Comparison of ENCODE assay signal across 18 mouse cellular contexts in the genomic region with DNA sequence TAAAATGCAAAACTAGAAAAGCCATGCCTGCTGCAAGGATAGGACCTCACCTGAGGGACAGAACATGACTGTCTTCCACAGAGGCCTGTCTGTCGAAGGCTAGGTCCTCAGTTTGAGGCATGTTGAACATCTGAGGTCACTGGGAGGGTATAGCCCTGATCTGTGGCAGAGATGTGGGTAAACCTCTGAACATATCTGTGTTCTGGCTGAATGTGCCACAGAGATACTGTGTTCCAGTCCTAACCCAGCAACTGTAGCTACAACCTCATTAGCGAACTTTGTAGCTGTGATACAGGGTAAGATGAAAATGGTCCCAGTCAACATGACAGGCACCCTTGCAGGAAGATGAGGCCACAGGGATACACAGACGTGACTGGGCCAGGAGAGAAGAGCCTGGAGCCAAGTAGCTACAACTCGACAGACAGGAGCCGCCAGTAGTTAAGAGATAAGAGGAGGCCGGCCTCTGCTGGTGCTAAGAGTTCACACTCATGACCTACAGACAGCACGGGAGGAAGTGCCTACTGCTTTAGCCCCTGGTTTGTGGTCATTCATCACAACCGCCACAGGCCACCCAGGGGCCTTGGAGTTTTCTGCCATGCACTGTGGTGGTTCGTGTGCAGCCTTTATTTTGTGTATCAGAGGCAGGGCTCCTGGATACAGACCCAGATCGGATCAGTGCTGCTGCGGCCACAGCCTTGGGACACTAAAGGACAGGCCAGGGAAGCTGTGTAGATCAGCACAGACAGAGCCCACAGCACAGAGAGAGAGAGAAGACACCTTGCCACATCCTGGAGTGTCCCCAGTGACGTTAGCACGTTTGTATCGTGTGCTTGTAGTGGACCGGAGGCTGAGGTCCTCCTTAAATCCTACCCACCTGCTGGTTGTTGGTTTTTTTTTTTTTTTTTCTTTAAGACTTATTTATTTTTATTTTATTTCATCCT. TPM values are rescaled to one million over a fixed set of nuclear protein-coding genes. Genes with fewer than 3 reads are reported as not detected.
DNase-seq lines count a peak whose midpoint lies in the region; ATAC-seq and TF ChIP-seq lines count a peak whose summit lies in the region.
"Had no signal": no experiment of that assay in that cellular context is flagged by ENCODE, and none has a peak within 500 bp of the region (broad histone marks: within the 10 kb centered on the region; RNA-seq: fewer than 3 reads in every experiment).

No protein-coding gene starts in this region.

- no peaks in the 10 kb centered on the region for H3K79me2 ChIP-seq in MEL (ENCODE audit: control insufficient read depth, insufficient read depth, low read length, poor library complexity)

- H3K4me3 ChIP-seq in heart, embryonic 13.5 days, result no peak overlapping the region
- peak overlapping the region; percentile 7 to 16; a peak in 3 of 4 replicates for H3K4me3 ChIP-seq in MEL (ENCODE audit: control insufficient read depth in 1 of 2, insufficient read depth in 1 of 2, low read depth in 2 of 2, low read length in 2 of 2)
- H3K4me3 ChIP-seq: forebrain, embryonic 13.5 days; kidney, embryonic 15.5 days; limb, embryonic 12.5 days; neural tube, embryonic 12.5 days had no signal

- 12% methylated on average over 15 of the region's 15 CpGs for WGBS in heart, embryonic 13.5 days

- H3K9me3 ChIP-seq in heart, embryonic 13.5 days, result no peaks in the 10 kb centered on the region
- H3K9me3 ChIP-seq in MEL (replicated peaks; ENCODE audit: insufficient read depth, low read length), result no peaks in the 10 kb centered on the region
- H3K9me3 ChIP-seq: forebrain, embryonic 13.5 days; kidney, embryonic 15.5 days; limb, embryonic 12.5 days; neural tube, embryonic 12.5 days had no signal

- DNase-seq in heart, adult 9 months (ENCODE audit: low spot score in 2 of 2), result no peak
- DNase-seq in MEL (ENCODE audit: low read depth, low spot score), result peak; percentile 74
- no peak for DNase-seq in cerebellum, postnatal 10 days
- no peak for DNase-seq in ovary, postnatal 10 days (ENCODE audit: low spot score)
- no peak for DNase-seq in thymus, postnatal 10 days (ENCODE audit: low spot score in 2 of 2)
- DNase-seq: adrenal gland, adult 8-10 months; gastrocnemius, postnatal 10 days; lung, postnatal 36 days; thymus, postnatal 36 days had no signal

- H3K27ac ChIP-seq in heart, embryonic 13.5 days (replicated peaks), result peak overlapping the region; percentile 53
- H3K27ac ChIP-seq in MEL (ENCODE audit: control insufficient read depth, low read depth, low read length), result peak overlapping the region; percentile 59
- H3K27ac ChIP-seq: forebrain, embryonic 13.5 days; kidney, embryonic 15.5 days; limb, embryonic 12.5 days; neural tube, embryonic 12.5 days had no signal

- H3K4me2 ChIP-seq in heart, embryonic 13.5 days, result peak overlapping the region; percentile 10
- H3K4me2 ChIP-seq: forebrain, embryonic 13.5 days; kidney, embryonic 15.5 days; limb, embryonic 12.5 days; neural tube, embryonic 12.5 days had no signal

- no peak for TF ChIP-seq CTCF in MEL (IDR thresholded peaks at IDR 0.05 in 2 of 3, conservative IDR thresholded peaks at IDR 0.05 in 1 of 3; ENCODE audit: control insufficient read depth in 1 of 3, insufficient read depth in 1 of 3, low read depth in 2 of 3, low read length in 3 of 3, poor library complexity in 1 of 3, severe bottlenecking in 1 of 3)

- peaks cover 10% of the 10 kb centered on the region; the same call in 1 of the 2 replicates for H3K27me3 ChIP-seq in heart, embryonic 13.5 days (replicated peaks)
- H3K27me3 ChIP-seq in MEL (ENCODE audit: control insufficient read depth in 1 of 2, insufficient read depth in 2 of 2, low read length in 2 of 2), result no peaks in the 10 kb centered on the region

- TF ChIP-seq POLR2A in MEL (IDR thresholded peaks at IDR 0.05; ENCODE audit: control insufficient read depth in 1 of 2, insufficient read depth in 1 of 2, low read depth in 1 of 2, low read length in 2 of 2, poor library complexity in 1 of 2), result no peak

- no peak for TF ChIP-seq RAD21 in MEL (IDR thresholded peaks at IDR 0.05; ENCODE audit: low read depth, low read length)

- H3K4me1 ChIP-seq in heart, embryonic 13.5 days, result peaks cover 50% of the 10 kb centered on the region
- H3K4me1 ChIP-seq in MEL (ENCODE audit: control insufficient read depth in 1 of 2, insufficient read depth in 2 of 2, low read length in 2 of 2), result peaks cover 17 to 36% of the 10 kb centered on the region in 2 experiments

- ATAC-seq in heart, embryonic 13.5 days (ENCODE audit: extremely low read depth, insufficient number of reproducible peaks, low FRiP score, low TSS enrichment), result no peak
- peak; percentile 51 to 70 for ATAC-seq in hematopoietic stem cell, adult 5-6 weeks (replicated peaks in 1 of 2; ENCODE audit: insufficient read depth in 1 of 2, low FRiP score in 2 of 2, low TSS enrichment in 1 of 2, low read depth in 1 of 2, poor library complexity in 2 of 2, severe bottlenecking in 2 of 2)
- ATAC-seq in megakaryocyte progenitor cell, adult 5-6 weeks (replicated peaks; ENCODE audit: poor library complexity), result peak; percentile 74
- ATAC-seq: hindbrain, embryonic 16.5 days had no signal

- TF ChIP-seq EP300 in MEL (IDR thresholded peaks at IDR 0.05; ENCODE audit: low read depth in 1 of 2, low read length in 2 of 2), result peak; percentile 86 to 94

- H3K9ac ChIP-seq in heart, embryonic 13.5 days, result peak overlapping the region; percentile 37
- peak overlapping the region; percentile 46 for H3K9ac ChIP-seq in MEL (ENCODE audit: control insufficient read depth, low read depth, low read length, poor library complexity, severe bottlenecking)
- H3K9ac ChIP-seq: forebrain, embryonic 13.5 days; kidney, embryonic 15.5 days; limb, embryonic 12.5 days; neural tube, embryonic 12.5 days had no signal

- no peaks in the 10 kb centered on the region for H3K36me3 ChIP-seq in heart, embryonic 13.5 days
- H3K36me3 ChIP-seq in MEL (ENCODE audit: control insufficient read depth in 1 of 2, insufficient read depth in 2 of 2, low read length in 2 of 2), result peaks cover 0 to 21% of the 10 kb centered on the region in 2 experiments; a peak in 2 of 4 replicates
- H3K36me3 ChIP-seq: kidney, embryonic 15.5 days; limb, embryonic 12.5 days; neural tube, embryonic 12.5 days had no signal

TF ChIP-seq in MEL, 35 proteins besides CTCF, POLR2A, EP300 and RAD21:
- TF ChIP-seq SIN3A (IDR thresholded peaks at IDR 0.05; ENCODE audit: low read length) (peak; percentile 56; the same call in 1 of the 2 replicates), JUND (IDR thresholded peaks at IDR 0.05; ENCODE audit: low read depth, low read length) (peak; percentile 21; the same call in 1 of the 2 replicates), ETS1 (IDR thresholded peaks at IDR 0.05; ENCODE audit: low read depth, low read length) (0 out of 2 replicates have a peak, but pooled peaks have one; percentile 46), SMC3 (IDR thresholded peaks at IDR 0.05; ENCODE audit: low read depth, low read length) (no peak), TCF12 (IDR thresholded peaks at IDR 0.05; ENCODE audit: low read depth, low read length) (peak; percentile 80), ZNF384 (IDR thresholded peaks at IDR 0.05; ENCODE audit: low read depth, low read length) (0 out of 2 replicates have a peak, but pooled peaks have one; percentile 35), CHD1 (IDR thresholded peaks at IDR 0.05; ENCODE audit: low read depth, low read length) (no peak), RCOR1 (IDR thresholded peaks at IDR 0.05; ENCODE audit: low read depth, low read length) (peak; percentile 94), MXI1 (IDR thresholded peaks at IDR 0.05; ENCODE audit: low read depth, low read length) (peak; percentile 20; the same call in 1 of the 2 replicates), POLR2AphosphoS5 (IDR thresholded peaks at IDR 0.05; ENCODE audit: borderline replicate concordance, low read depth, low read length) (no peak), USF1 (IDR thresholded peaks at IDR 0.05; ENCODE audit: low read depth, low read length) (no peak), GATA1 (IDR thresholded peaks at IDR 0.05; ENCODE audit: low read depth, low read length) (peak; percentile 85), CHD2 (IDR thresholded peaks at IDR 0.05; ENCODE audit: low read length) (no peak), GABPA (IDR thresholded peaks at IDR 0.05; ENCODE audit: low read depth, low read length) (no peak), ZMIZ1 (IDR thresholded peaks at IDR 0.05; ENCODE audit: low read depth, low read length) (no peak), TAL1 (IDR thresholded peaks at IDR 0.05; ENCODE audit: low read length) (peak; percentile 46), TBP (IDR thresholded peaks at IDR 0.05; ENCODE audit: low read depth, low read length) (0 out of 2 replicates have a peak, but pooled peaks have one; percentile 19), E2F4 (IDR thresholded peaks at IDR 0.05; ENCODE audit: borderline replicate concordance, low read depth, low read length) (no peak), MYB (IDR thresholded peaks at IDR 0.05; ENCODE audit: low read depth, low read length) (peak; percentile 47; the same call in 1 of the 2 replicates)

RNA-seq across cellular contexts. Expression of gene Trhr2, which starts 10.9 kb away (rescaled TPM):
- polyA plus RNA-seq in heart, embryonic 13.5 days (2015; fragmentation: Nextera tagmentation; extraction: Ambion mirVana), result not detected in 2 replicates
- 0.12 TPM in 1 of 2 replicates, not detected in the other for total RNA-seq in MEL (2012; rRNA removed)
- under 1 TPM in 1 of 2 experiments, not detected in 1; 0.07 TPM for polyA plus RNA-seq in MEL (2012; ENCODE audit: insufficient read depth in 1 of 2, insufficient read length in 2 of 2, low read depth in 1 of 2, low replicate concordance in 2 of 2, missing spikeins in 1 of 2)
- total RNA-seq in hematopoietic stem cell, adult 5-6 weeks (2017), result not detected in 2 replicates
- total RNA-seq in megakaryocyte progenitor cell, adult 5-6 weeks (2015), result not detected in 2 replicates
- total RNA-seq in megakaryocyte progenitor cell, adult 5-6 weeks (2017), result not detected in 2 replicates
- total RNA-seq: adrenal gland, adult 8-10 months; gastrocnemius, postnatal 10 days had no signal
- polyA plus RNA-seq: embryonic facial prominence, embryonic 11.5 days; forebrain, embryonic 13.5 days; kidney, embryonic 15.5 days; limb, embryonic 12.5 days; neural tube, embryonic 12.5 days had no signal

RNA-seq across cellular contexts. Expression of gene Zc3h18, which starts 26.8 kb away (rescaled TPM):
- 30.4 and 31.1 TPM in 2 replicates for polyA plus RNA-seq in heart, embryonic 13.5 days (2015; fragmentation: Nextera tagmentation; extraction: Ambion mirVana)
- total RNA-seq in MEL (2012; rRNA removed), result 84.3 and 98.5 TPM in 2 replicates
- polyA plus RNA-seq in MEL (2012; ENCODE audit: insufficient read depth in 1 of 2, insufficient read length in 2 of 2, low read depth in 1 of 2, low replicate concordance in 2 of 2, missing spikeins in 1 of 2), result 100 to 1,000 TPM in 1 of 2 experiments, 10 to 100 TPM in 1; 30.2 to 122 TPM
- 71.2 and 73.6 TPM in 2 replicates for total RNA-seq in hematopoietic stem cell, adult 5-6 weeks (2017)
- 26.1 and 27.2 TPM in 2 replicates for total RNA-seq in megakaryocyte progenitor cell, adult 5-6 weeks (2015)
- 55.6 and 67.3 TPM in 2 replicates for total RNA-seq in megakaryocyte progenitor cell, adult 5-6 weeks (2017)
